Mouse (Mus musculus): ENCODE measurements around the gene Eps8l2. TPM values are rescaled to one million over a fixed set of nuclear protein-coding genes. Genes with fewer than 3 reads are reported as not detected.

Gene Eps8l2
- polyA plus RNA-seq, 1 experiment from 2014 or later, result 76.5 TPM

DNA sequence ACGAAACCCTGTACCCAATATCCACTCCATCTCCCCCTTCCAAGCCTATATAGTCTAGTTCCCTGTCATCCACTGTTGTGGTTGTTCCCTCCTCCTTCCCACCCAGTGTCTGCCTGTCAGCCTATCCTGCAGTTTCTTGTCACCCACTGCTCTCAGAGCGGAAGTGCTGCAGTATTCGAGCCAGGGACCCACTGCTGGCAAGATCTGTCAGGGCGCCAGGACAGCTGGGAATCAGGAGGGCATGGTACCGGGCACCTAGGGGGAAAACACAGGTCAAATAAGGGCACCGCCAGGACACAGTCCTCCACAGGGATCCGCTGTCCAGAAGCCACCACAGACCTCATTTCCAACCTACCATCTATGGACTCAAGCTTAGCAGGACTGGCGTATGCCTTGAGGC, 72.0 kb downstream of the Eps8l2 start:
- no peak for TF ChIP-seq CTCF (IDR thresholded peaks at IDR 0.05; ENCODE audit: low read depth)
- no peak for ATAC-seq (replicated peaks; ENCODE audit: low FRiP score, low read depth)
- H3K27me3 ChIP-seq (ENCODE audit: insufficient read depth, low read length), result no peaks in the 10 kb centered on the region

DNA sequence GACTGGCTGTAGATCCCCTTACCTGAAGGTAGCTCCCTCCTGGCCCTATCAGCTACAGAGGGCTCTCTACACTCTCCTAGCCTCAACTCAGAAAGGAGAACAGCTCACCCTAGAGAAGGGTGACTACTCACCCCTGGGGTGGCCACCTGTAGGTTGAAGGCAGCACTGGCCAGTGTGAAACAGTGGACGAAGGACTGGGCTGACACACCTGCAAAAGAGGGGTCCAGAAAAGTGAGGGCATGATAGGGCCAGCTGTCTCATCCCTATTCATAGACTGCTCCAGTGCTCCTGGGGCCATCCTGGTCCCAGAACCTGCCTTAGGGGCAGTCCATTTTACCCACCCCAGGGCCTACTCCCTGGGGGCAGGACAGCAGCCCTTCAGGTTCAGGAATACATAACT, 73.0 kb downstream of the Eps8l2 start:
- Histone ChIP-seq H3K27ac (no peak overlapping the region), H3K4me2 (ENCODE audit: low read length) (no peak overlapping the region), H3K4me1 (replicated peaks; ENCODE audit: insufficient read depth, low read length) (peaks cover 5% of the 10 kb centered on the region), H3K4me3 (replicated peaks; ENCODE audit: low read depth, low read length) (no peak overlapping the region), H3K9ac (ENCODE audit: low read depth, low read length) (no peak overlapping the region), H3K36me3 (ENCODE audit: insufficient read depth, low read length) (peaks cover 27% of the 10 kb centered on the region; the same call in 1 of the 2 replicates), H3K9me3 (replicated peaks; ENCODE audit: low read length) (no peaks in the 10 kb centered on the region), H3K27me3 (ENCODE audit: insufficient read depth, low read length) (no peaks in the 10 kb centered on the region)
- ATAC-seq (replicated peaks; ENCODE audit: low FRiP score, low read depth) (no peak), DNase-seq (ENCODE audit: low spot score) (no peak)
- TF ChIP-seq CTCF (IDR thresholded peaks at IDR 0.05; ENCODE audit: low read depth), result no peak
- 95% methylated on average over 1 of the region's 1 CpGs for WGBS

More for the DNA sequence above, 72.0 kb downstream of the Eps8l2 start:
- 90% methylated on average over 8 of the region's 8 CpGs for WGBS
- H3K9ac ChIP-seq (ENCODE audit: low read depth, low read length), result no peak overlapping the region
- H3K27ac ChIP-seq, result no peak overlapping the region
- H3K9me3 ChIP-seq (replicated peaks; ENCODE audit: low read length), result no peaks in the 10 kb centered on the region
- no peak overlapping the region for H3K4me2 ChIP-seq (ENCODE audit: low read length)
- H3K4me3 ChIP-seq (replicated peaks; ENCODE audit: low read depth, low read length), result no peak overlapping the region
- peaks cover 27% of the 10 kb centered on the region; the same call in 1 of the 2 replicates for H3K36me3 ChIP-seq (ENCODE audit: insufficient read depth, low read length)
- peaks cover 5% of the 10 kb centered on the region for H3K4me1 ChIP-seq (replicated peaks; ENCODE audit: insufficient read depth, low read length)
- no peak for DNase-seq (ENCODE audit: low spot score)

Other genes starting within 250 kb of the Eps8l2 start
- gene Sigirr, start 238.3 kb upstream of the Eps8l2 start, polyA plus RNA-seq (2015; fragmentation: Nextera tagmentation; extraction: Ambion mirVana), result 54.1 and 59.6 TPM in 2 replicates
- gene Ano9, start 221.1 kb upstream of the Eps8l2 start, polyA plus RNA-seq (2015; fragmentation: Nextera tagmentation; extraction: Ambion mirVana), result 6.9 and 8.1 TPM in 2 replicates
- 75.3 and 85.1 TPM in 2 replicates for gene Ptdss2, start 216.5 kb upstream of the Eps8l2 start, polyA plus RNA-seq (2015; fragmentation: Nextera tagmentation; extraction: Ambion mirVana)
- 136 and 147 TPM in 2 replicates for gene Rnh1, start 166.0 kb upstream of the Eps8l2 start, polyA plus RNA-seq (2015; fragmentation: Nextera tagmentation; extraction: Ambion mirVana)
- 91.5 and 95.5 TPM in 2 replicates for gene Hras, start 144.9 kb upstream of the Eps8l2 start, polyA plus RNA-seq (2015; fragmentation: Nextera tagmentation; extraction: Ambion mirVana)
- gene Lrrc56, start 144.7 kb upstream of the Eps8l2 start, polyA plus RNA-seq (2015; fragmentation: Nextera tagmentation; extraction: Ambion mirVana), result 9.9 and 10.8 TPM in 2 replicates
- gene Lmntd2, start 124.8 kb upstream of the Eps8l2 start, polyA plus RNA-seq (2015; fragmentation: Nextera tagmentation; extraction: Ambion mirVana), result 2.6 and 2.9 TPM in 2 replicates
- 61.5 and 62.5 TPM in 2 replicates for gene Rassf7, start 123.0 kb upstream of the Eps8l2 start, polyA plus RNA-seq (2015; fragmentation: Nextera tagmentation; extraction: Ambion mirVana)
- gene Phrf1, start 110.1 kb upstream of the Eps8l2 start, polyA plus RNA-seq (2015; fragmentation: Nextera tagmentation; extraction: Ambion mirVana), result 37.2 and 39.8 TPM in 2 replicates
- gene Irf7, start 72.4 kb upstream of the Eps8l2 start, polyA plus RNA-seq (2015; fragmentation: Nextera tagmentation; extraction: Ambion mirVana), result 14.5 and 21.1 TPM in 2 replicates
- 40.1 and 41.2 TPM in 2 replicates for gene Cdhr5, start 62.1 kb upstream of the Eps8l2 start, polyA plus RNA-seq (2015; fragmentation: Nextera tagmentation; extraction: Ambion mirVana)
- 35.1 and 37.9 TPM in 2 replicates for gene Sct, start 59.7 kb upstream of the Eps8l2 start, polyA plus RNA-seq (2015; fragmentation: Nextera tagmentation; extraction: Ambion mirVana)
- gene Drd4, start 46.9 kb upstream of the Eps8l2 start, polyA plus RNA-seq (2015; fragmentation: Nextera tagmentation; extraction: Ambion mirVana), result 1.8 and 2.2 TPM in 2 replicates
- gene Deaf1, start 11.2 kb upstream of the Eps8l2 start, polyA plus RNA-seq (2015; fragmentation: Nextera tagmentation; extraction: Ambion mirVana), result 64.1 and 64.2 TPM in 2 replicates
- gene Tmem80, start 11.1 kb upstream of the Eps8l2 start, polyA plus RNA-seq (2015; fragmentation: Nextera tagmentation; extraction: Ambion mirVana), result 40.5 and 45.3 TPM in 2 replicates
- 420 and 440 TPM in 2 replicates for gene Taldo1, start 53.3 kb downstream of the Eps8l2 start, polyA plus RNA-seq (2015; fragmentation: Nextera tagmentation; extraction: Ambion mirVana)
- 50.0 and 52.0 TPM in 2 replicates for gene Gatd1, start 75.3 kb downstream of the Eps8l2 start, polyA plus RNA-seq (2015; fragmentation: Nextera tagmentation; extraction: Ambion mirVana)
- gene Cend1, start 90.6 kb downstream of the Eps8l2 start, polyA plus RNA-seq (2015; fragmentation: Nextera tagmentation; extraction: Ambion mirVana), result 2.2 and 2.3 TPM in 2 replicates
- gene Slc25a22, start 99.0 kb downstream of the Eps8l2 start, polyA plus RNA-seq (2015; fragmentation: Nextera tagmentation; extraction: Ambion mirVana), result 15.8 and 17.3 TPM in 2 replicates
- gene Pidd1, start 105.1 kb downstream of the Eps8l2 start, polyA plus RNA-seq (2015; fragmentation: Nextera tagmentation; extraction: Ambion mirVana), result 3.6 and 5.1 TPM in 2 replicates
- gene Rplp2, start 108.5 kb downstream of the Eps8l2 start, polyA plus RNA-seq (2015; fragmentation: Nextera tagmentation; extraction: Ambion mirVana), result 1,479 and 1,595 TPM in 2 replicates
- gene Pnpla2, start 116.3 kb downstream of the Eps8l2 start, polyA plus RNA-seq (2015; fragmentation: Nextera tagmentation; extraction: Ambion mirVana), result 68.0 and 72.9 TPM in 2 replicates
- 16.1 and 20.5 TPM in 2 replicates for gene Cracr2b, start 122.2 kb downstream of the Eps8l2 start, polyA plus RNA-seq (2015; fragmentation: Nextera tagmentation; extraction: Ambion mirVana)
- gene Cd151, start 128.5 kb downstream of the Eps8l2 start, polyA plus RNA-seq (2015; fragmentation: Nextera tagmentation; extraction: Ambion mirVana), result 36.1 and 37.2 TPM in 2 replicates
- 68.5 and 72.2 TPM in 2 replicates for gene Polr2l, start 136.3 kb downstream of the Eps8l2 start, polyA plus RNA-seq (2015; fragmentation: Nextera tagmentation; extraction: Ambion mirVana)
- gene Tspan4, start 136.4 kb downstream of the Eps8l2 start, polyA plus RNA-seq (2015; fragmentation: Nextera tagmentation; extraction: Ambion mirVana), result 109 and 115 TPM in 2 replicates
- 30.0 and 33.7 TPM in 2 replicates for gene Chid1, start 201.0 kb downstream of the Eps8l2 start, polyA plus RNA-seq (2015; fragmentation: Nextera tagmentation; extraction: Ambion mirVana)
- gene Ap2a2, start 223.3 kb downstream of the Eps8l2 start, polyA plus RNA-seq (2015; fragmentation: Nextera tagmentation; extraction: Ambion mirVana), result 56.0 and 64.8 TPM in 2 replicates